Mouse (Mus musculus) kidney, embryonic 14.5 days (tissue): Measurements from ENCODE around the gene Slx1b. TPM values are rescaled to one million over a fixed set of nuclear protein-coding genes. Genes with fewer than 3 reads are reported as not detected.
A peak's percentile ranks its signal among the peaks of the same experiment; 100 is the strongest.
"Not testable (repeated sequence)": the region's sequence is repeated elsewhere in the genome, so short reads cannot be mapped to it uniquely, and the experiment has no call there.

Experiments used
- ATAC-seq: fragments of 200-750 bp; cut with Nextera tagmentation; 2 replicates; pipeline ENCODE4 v1.8.0; 2017; ENCODE audit warnings: moderate number of reproducible peaks, mild to moderate bottlenecking, moderate TSS enrichment, moderate library complexity; ENCODE audit not compliant: low FRiP score, low TSS enrichment
- H3K27ac ChIP-seq: fragments of 300-500 bp; sonication (generic); 2 replicates; pipeline ENCODE4 v1.5.1; 2014; ENCODE audit warnings: low read depth, mild to moderate bottlenecking, low read length, moderate library complexity, mixed read lengths
- H3K27me3 ChIP-seq: fragments of 300-500 bp; sonication (generic); 2 replicates; pipeline ENCODE4 v1.6.1; 2014; ENCODE audit warnings: mild to moderate bottlenecking, low read length; ENCODE audit not compliant: control insufficient read depth, insufficient read depth
- H3K36me3 ChIP-seq: fragments of 300-500 bp; sonication (generic); 2 replicates; pipeline ENCODE4 v1.6.1; 2014; ENCODE audit warnings: low read length, mixed read lengths; ENCODE audit not compliant: control insufficient read depth, insufficient read depth
- H3K4me1 ChIP-seq: fragments of 300-500 bp; sonication (generic); 2 replicates; pipeline ENCODE4 v1.6.1; 2014; ENCODE audit warnings: low read length, mixed read lengths; ENCODE audit not compliant: control insufficient read depth, insufficient read depth
- H3K4me2 ChIP-seq: fragments of 300-500 bp; sonication (generic); replicated peaks from 2 replicates; pipeline ENCODE4 v1.6.1; 2014; ENCODE audit warnings: low read depth, mild to moderate bottlenecking, low read length
- H3K4me3 ChIP-seq: fragments of 300-500 bp; sonication (generic); 2 replicates; pipeline ENCODE4 v1.5.1; 2014; ENCODE audit warnings: mild to moderate bottlenecking, low read length
- H3K9ac ChIP-seq: fragments of 300-500 bp; sonication (generic); 2 replicates; pipeline ENCODE4 v1.6.1; 2014; ENCODE audit warnings: low read depth, mild to moderate bottlenecking, low read length, moderate library complexity
- H3K9me3 ChIP-seq: fragments of 300-500 bp; sonication (generic); 2 replicates; pipeline ENCODE4 v1.6.1; 2016; ENCODE audit warnings: low read length; ENCODE audit not compliant: control insufficient read depth
- WGBS: fragments of 180-500 bp; shearing (Covaris S2); extraction: QIAGEN DNeasy Blood & Tissue Kit; methylation state at CpG from one replicate; pipeline ENCODE4 v1.1.7; 2014; 5-methylcytosine and 5-hydroxymethylcytosine counted together
- polyA plus RNA-seq: library from polyadenylated mRNA; unstranded; fragments of >200 nt; fragmentation: Nextera tagmentation; extraction: Ambion mirVana; gene quantifications from 2 replicates; pipeline ENCODE4 v1.2.1, GENCODE M21; 2014

Gene Slx1b
- polyA plus RNA-seq, 1 experiment from 2014 or later = 8.1 TPM

- Histone ChIP-seq H3K9me3 (no peaks in the 10 kb centered on the region), H3K4me1 (no peaks in the 10 kb centered on the region), H3K27me3 (no peaks in the 10 kb centered on the region), H3K36me3 (no peaks in the 10 kb centered on the region), H3K27ac (no peak overlapping the region), H3K9ac (no peak overlapping the region), H3K4me3 (no peak overlapping the region), H3K4me2 (no peak overlapping the region)
- no peak for ATAC-seq
- WGBS = 81% methylated on average over 3 of the region's 3 CpGs
These were observed 39.9 kb downstream of the Slx1b start for GRCm38 (mm10) chr7:126655695-126656094.

DNA sequence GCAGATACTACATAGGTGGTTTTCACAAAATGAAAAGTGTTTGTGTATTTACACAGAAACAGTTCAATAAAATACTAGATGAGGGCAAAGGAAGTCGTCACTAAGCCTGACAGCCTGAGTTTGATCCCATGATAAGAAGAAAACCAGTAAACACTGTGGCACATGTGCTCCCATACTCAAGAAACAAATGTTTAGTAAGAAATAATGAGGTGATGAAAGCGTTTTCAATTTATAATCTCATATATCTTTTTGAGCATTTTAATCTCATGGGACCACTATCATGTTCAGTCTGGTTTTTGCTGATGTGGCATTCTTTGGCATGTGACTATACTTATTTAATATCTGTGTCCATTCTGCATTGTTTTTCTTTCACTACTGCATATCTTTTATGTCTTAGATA lies 41.6 kb downstream of the Slx1b start:
- Histone ChIP-seq H3K27me3 (no peaks in the 10 kb centered on the region), H3K36me3 (no peaks in the 10 kb centered on the region), H3K9ac (no peak overlapping the region), H3K4me3 (no peak overlapping the region), H3K4me1 (peaks cover under 1% of the 10 kb centered on the region; the same call in 1 of the 2 replicates), H3K4me2 (no peak overlapping the region), H3K9me3 (no peaks in the 10 kb centered on the region), H3K27ac (no peak overlapping the region)
- 83% methylated on average over 2 of the region's 2 CpGs for WGBS
- no peak for ATAC-seq

- H3K9me3 ChIP-seq = no peaks in the 10 kb centered on the region
- 64% methylated on average over 2 of the region's 2 CpGs for WGBS
- peaks cover 5% of the 10 kb centered on the region; the same call in 1 of the 2 replicates for H3K4me1 ChIP-seq
- H3K9ac ChIP-seq = no peak overlapping the region
- no peaks in the 10 kb centered on the region for H3K27me3 ChIP-seq
- H3K36me3 ChIP-seq = no peaks in the 10 kb centered on the region
- H3K27ac ChIP-seq = no peak overlapping the region
- no peak overlapping the region for H3K4me2 ChIP-seq
- no peak overlapping the region for H3K4me3 ChIP-seq
- no peak for ATAC-seq
These were observed 44.7 kb downstream of the Slx1b start for GRCm38 (mm10) chr7:126650852-126651251.

- H3K9me3 ChIP-seq = no peaks in the 10 kb centered on the region
- under 1% methylated on average over 57 of the region's 57 CpGs for WGBS
- H3K36me3 ChIP-seq = no peaks in the 10 kb centered on the region
- H3K27ac ChIP-seq = peak within 1 kb of the TSS; percentile 77
- H3K9ac ChIP-seq = peak within 1 kb of the TSS; percentile 64
- H3K4me2 ChIP-seq = peak within 1 kb of the TSS; percentile 68
- peak; percentile 97 for ATAC-seq
- H3K4me1 ChIP-seq = peaks cover 11% of the 10 kb centered on the region
- no peaks in the 10 kb centered on the region for H3K27me3 ChIP-seq
- peak within 1 kb of the TSS; percentile 59 for H3K4me3 ChIP-seq
These were observed 46.1 kb downstream of the Slx1b start, which contains the start of gene Sgf29 for GRCm38 (mm10) chr7:126649231-126650051. Gene Sgf29, plus strand, starts transcription at chr7:126649309.

GRCm38 (mm10) chr7:126648486-126648885 lies 47.1 kb downstream of the Slx1b start:
- H3K9ac ChIP-seq = no peak overlapping the region
- H3K4me3 ChIP-seq = peak overlapping the region; percentile 59
- peaks cover 11% of the 10 kb centered on the region for H3K4me1 ChIP-seq
- WGBS = 74% methylated on average over 4 of the region's 4 CpGs
- no peak overlapping the region for H3K27ac ChIP-seq
- peak; percentile 11; the same call in 1 of the 2 replicates for ATAC-seq
- peak overlapping the region; percentile 68 for H3K4me2 ChIP-seq
- H3K27me3 ChIP-seq = no peaks in the 10 kb centered on the region
- no peaks in the 10 kb centered on the region for H3K9me3 ChIP-seq
- no peaks in the 10 kb centered on the region for H3K36me3 ChIP-seq

DNA sequence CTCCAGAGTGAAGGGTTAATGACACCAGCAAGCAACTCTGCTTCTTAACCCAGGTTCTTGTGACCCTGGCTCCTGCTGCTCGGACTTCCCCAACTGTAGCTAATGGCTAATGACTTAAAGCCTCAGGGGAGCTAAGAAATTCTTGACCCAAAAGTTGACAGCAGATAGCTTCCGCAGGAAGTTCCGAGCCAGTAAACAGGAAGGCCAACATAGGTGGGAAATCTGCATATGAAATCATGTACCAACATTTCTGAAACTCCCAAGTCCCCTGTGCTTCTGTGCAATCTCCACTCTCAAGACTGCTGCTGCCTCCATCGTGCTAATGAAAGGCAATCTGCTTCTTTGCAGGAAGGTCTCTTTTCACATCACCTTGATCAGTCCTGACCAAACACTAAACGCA lies 49.9 kb downstream of the Slx1b start:
- H3K9ac ChIP-seq = no peak overlapping the region

GRCm38 (mm10) chr7:126644914-126645313 lies 50.7 kb downstream of the Slx1b start:
- Histone ChIP-seq H3K4me1 (peaks cover 11% of the 10 kb centered on the region), H3K36me3 (no peaks in the 10 kb centered on the region), H3K4me2 (no peak overlapping the region), H3K9ac (no peak overlapping the region), H3K27ac (0 out of 2 replicates have a peak overlapping the region, but pooled peaks have one; percentile 30), H3K4me3 (no peak overlapping the region), H3K27me3 (no peaks in the 10 kb centered on the region), H3K9me3 (no peaks in the 10 kb centered on the region)
- ATAC-seq = no peak

More for the DNA sequence above, 49.9 kb downstream of the Slx1b start:
- H3K4me1 ChIP-seq = peaks cover 11% of the 10 kb centered on the region
- no peak overlapping the region for H3K4me3 ChIP-seq
- H3K4me2 ChIP-seq = no peak overlapping the region
- ATAC-seq = no peak
- whole genome bisulfite sequencing = 40% methylated on average over 5 of the region's 5 CpGs
- H3K9me3 ChIP-seq = no peaks in the 10 kb centered on the region
- no peaks in the 10 kb centered on the region for H3K36me3 ChIP-seq
- H3K27ac ChIP-seq = no peak overlapping the region
- no peaks in the 10 kb centered on the region for H3K27me3 ChIP-seq

DNA sequence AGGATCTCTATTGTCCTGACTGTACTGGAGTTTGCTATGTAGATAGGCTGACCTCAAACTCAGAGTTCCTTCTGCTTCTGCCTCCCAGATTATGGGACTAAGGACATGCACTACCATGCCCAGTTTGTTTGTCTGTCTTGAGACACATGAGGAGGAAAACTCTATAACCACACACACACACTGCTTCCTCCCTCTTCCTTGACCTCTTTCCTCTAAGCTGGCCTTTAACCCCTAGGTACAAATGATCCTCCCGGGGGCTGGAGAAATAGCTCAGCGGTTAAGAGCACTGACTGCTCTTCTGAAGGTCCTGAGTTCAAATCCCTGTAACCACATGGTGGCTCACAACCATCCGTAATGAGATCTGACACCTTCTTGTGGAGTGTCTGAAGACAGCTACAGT lies 51.2 kb downstream of the Slx1b start:
- peak overlapping the region; percentile 23; the same call in 1 of the 2 replicates for H3K9ac ChIP-seq
- H3K4me2 ChIP-seq = no peak overlapping the region
- H3K4me3 ChIP-seq = no peak overlapping the region
- no peak for ATAC-seq
- no peaks in the 10 kb centered on the region for H3K9me3 ChIP-seq
- H3K4me1 ChIP-seq = peaks cover 11% of the 10 kb centered on the region
- no peaks in the 10 kb centered on the region for H3K36me3 ChIP-seq
- H3K27me3 ChIP-seq = no peaks in the 10 kb centered on the region
- H3K27ac ChIP-seq = no peak overlapping the region
- 67% methylated on average over 3 of the region's 3 CpGs for WGBS

DNA sequence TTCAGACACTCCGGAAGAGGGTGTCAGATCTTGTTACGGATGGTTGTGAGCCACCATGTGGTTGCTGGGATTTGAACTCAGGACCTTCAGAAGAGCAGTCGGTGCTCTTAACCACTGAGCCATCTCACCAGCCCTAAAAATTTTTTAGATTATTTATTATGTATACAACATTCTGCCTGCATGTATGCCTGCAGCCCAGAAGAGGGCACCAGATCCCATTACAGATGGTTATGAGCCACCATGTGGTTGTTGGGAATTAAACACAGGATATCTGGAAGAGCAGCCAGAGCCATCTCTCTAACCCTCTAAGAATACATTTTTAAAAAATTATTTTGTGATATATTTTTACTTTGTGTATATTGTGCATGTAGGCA lies 52.4 kb downstream of the Slx1b start:
- H3K9me3 ChIP-seq, H3K4me2 ChIP-seq, H3K36me3 ChIP-seq, H3K9ac ChIP-seq, H3K27ac ChIP-seq, H3K27me3 ChIP-seq, H3K4me3 ChIP-seq, H3K4me1 ChIP-seq: not testable (repeated sequence)
- WGBS = 60% methylated on average over 2 of the region's 3 CpGs
- ATAC-seq = peak; percentile 25; the same call in 1 of the 2 replicates
